Mouse (Mus musculus) cerebellum, postnatal 10 days (tissue): Measurements from ENCODE around the gene Cmtr2.

Experiments
- DNase-seq, 2 experiments: peaks; one replicate each; pipeline ENCODE4 v3.0.0; 2021; ENCODE audit warnings: mixed read lengths in 2 of 2

Gene Cmtr2

DNA sequence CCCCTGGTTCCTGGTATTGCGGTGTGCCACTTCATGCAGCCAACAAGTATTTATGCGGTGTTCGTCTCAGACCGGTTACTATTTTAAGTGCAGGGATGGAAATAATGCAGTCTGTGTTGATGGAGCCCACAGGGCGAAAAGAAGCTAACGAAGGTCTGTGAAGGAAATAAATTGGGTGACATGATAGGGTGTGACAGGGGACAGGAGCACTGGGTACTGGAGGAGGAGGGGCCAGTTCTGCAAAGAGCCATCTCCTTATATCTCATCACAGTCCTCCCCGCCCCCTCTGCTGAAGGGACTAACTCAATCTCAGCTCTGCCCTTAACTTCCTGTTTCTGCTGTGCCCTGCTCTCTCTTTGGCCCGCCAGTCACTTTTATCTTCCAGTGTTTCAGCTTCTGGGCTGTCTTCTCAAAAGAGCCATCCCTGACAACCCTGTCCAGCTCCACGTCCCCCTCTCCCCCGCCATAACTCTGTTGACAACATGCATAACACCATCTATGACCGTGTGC, 50.4 kb downstream of the Cmtr2 start:
- DNase-seq, result no peak

DNA sequence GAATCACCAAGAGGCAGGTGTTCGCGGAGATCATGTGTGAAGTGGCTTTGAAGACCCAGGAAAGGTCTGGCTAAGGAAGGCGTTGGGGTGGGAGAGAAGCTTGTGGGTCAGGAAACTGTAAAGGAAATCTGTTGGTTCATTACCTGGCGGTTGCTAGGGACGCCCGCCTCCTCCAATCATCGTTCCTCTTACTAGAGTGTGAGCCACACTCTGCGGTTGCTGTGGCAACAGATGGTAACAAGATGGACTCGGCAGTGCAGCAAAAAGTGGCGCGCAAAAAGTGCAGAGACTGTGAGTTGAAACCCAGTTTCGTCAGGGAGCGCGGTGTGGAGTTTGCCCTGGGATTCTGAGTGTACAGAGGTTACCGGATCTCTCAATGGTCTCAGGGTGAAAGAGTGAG, 51.3 kb downstream of the Cmtr2 start, which contains the start of gene Hydin:
Gene Hydin, plus strand, starts transcription at position 237 of the 400 bp plus-strand sequence.
- DNase-seq, result peak; percentile 95 to 97

DNA sequence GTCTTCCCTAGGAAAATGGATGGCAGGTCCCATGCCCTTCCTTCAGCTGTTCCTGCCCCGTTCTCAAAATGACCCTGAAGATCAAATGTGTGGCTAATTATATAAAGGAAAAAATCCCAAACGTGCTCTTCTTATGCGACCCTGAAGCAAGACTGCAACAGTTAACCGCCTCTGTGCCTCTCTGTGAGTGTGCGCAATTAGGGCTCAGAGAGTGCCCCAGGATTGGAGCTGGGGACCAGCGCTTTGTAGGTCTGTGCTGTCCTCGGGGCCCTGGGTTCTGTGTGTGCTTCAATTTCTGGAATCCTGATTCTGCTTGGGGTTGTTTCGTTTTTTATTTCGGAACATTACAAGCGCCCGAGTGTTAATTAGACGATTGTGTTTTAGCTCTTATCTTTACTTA, 51.8 kb downstream of the Cmtr2 start:
- no peak for DNase-seq

DNA sequence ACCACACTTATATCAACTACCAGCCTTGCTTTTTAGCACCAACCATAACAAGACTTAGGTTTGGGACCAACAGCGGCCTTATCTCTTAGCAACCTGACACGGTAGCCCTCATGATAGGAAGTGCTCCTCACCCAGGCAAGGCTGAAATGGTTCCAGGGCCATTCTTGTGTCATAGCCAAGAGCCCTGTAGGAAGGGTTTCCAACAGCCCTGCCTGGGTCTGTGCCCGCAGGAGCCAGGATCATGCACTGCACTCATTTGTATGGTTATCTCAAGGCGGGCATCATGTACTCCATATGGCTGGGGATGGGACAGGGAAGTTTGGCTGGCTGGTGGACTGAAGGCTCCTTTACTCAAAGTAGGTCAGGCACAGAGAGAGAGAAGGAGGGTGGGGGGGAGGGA, 55.2 kb downstream of the Cmtr2 start:
- DNase-seq, result peak; percentile 75 to 78

DNA sequence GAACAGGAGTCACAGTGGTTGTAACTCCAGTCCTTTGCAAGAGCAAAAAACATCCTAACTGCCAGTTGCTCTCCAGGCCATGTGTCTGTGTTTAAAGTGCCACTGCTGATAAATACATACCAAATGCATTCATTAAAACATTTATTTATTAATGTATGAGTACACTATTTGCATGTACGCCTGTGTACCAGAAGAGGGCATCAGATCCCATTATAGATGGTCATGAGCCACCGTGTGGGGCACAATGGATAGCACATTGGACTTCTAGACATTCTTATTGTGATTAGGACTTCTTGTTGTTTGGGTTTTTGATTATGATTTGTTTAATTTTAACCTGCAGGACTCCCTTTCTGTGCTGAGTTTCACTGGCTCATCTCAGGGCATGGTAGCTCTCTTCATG, 57.9 kb downstream of the Cmtr2 start:
- no peak for DNase-seq
